Mouse (Mus musculus): ENCODE results near the gene Cyp4f16.
"Not testable (repeated sequence)": the region's sequence is repeated elsewhere in the genome, so short reads cannot be mapped to it uniquely, and the experiment has no call there.

The Cyp4f16 gene

DNA sequence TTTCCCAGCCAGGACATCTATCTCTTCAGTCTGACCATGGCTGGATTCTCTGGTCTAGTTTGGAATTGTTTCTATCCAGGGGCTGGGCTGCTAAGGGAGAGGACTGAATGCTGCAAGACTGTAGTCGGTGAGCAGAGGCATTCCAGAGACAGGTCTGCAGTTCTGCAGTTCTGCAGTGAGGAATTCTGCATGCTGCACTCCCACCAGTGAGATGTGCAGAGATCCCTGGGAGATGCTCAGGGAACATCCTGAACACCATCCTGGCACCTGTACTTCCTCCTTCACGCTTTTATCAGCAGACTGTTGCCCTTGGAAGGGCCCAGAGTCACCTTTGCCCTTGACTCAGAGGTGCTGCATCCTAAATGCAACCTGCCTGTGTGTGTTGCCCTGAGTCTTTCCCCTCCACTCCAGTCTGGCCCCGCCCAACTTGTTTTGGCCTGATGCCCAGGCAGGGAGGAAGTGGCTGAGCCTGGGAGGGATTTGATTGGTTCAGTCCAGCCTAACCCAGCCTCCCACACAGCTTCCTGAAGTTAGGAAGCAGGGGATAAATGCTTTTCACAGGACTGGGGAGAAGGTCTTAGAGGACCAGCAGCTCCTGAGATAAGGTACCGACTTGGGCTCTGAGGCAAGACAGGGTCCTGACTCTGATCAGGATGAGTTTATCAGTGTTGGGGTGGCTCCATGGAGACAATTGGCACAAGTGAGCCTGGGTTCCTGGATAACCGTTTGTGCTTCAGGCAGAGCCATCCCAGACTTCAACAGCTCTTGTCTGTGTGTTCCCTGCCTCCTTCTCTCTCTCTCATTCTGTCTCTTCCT, at the start of gene Cyp4f16:
Cyp4f16 (plus strand) TSS at position 508 of the 816 bp plus-strand sequence.
- peak; percentile 89 for DNase-seq (ENCODE audit: low spot score)

DNA sequence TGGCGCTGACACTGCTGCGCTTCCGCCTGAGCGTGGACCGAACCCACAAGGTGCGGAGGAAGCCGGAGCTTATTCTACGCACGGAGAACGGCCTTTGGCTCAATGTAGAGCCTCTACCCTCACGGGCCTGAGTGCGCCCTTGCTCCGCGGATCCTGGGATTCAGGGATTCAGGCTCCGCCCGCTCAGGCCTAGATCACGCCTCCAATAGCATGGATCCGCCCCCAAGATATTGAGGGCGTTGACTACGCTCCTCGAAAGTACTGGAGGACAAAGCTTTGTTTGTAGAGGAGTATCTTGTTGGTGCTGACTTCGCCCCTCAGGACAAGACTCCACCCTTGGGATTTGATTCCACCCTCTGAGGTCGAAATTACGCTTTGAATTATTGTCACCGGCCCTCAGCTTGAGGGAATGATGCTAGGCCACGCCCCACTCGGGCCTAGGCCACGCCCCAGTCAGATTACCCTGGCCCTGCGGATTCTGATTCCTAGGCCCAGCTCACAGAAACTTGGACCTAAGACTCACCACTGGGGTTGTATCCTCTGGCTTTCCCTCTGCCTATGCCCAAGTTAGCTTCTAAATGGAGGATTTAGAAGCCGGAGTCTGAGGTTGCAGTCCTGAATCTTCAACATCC, 43.9 kb upstream of the Cyp4f16 start:
- peak; percentile 38 for DNase-seq (ENCODE audit: low spot score)

DNA sequence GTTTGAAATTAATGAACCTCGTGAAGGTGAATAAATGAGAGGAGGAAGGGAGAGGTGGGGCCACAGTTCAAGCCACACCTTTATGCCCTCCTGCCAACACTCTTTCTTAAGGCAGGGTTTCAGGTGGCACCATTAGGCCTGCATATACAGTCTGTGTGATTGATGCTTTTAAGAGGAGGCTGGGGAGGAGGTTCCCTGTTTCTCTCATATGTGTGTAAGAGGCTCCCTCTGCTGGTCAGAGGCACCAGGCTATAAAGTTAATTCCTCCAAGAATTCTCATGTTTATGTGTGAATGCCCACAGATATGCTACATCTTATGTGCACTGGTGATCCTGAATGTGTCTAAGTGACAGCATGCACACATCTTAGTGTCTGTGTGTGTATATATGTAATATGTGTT, 41.8 kb upstream of the Cyp4f16 start:
- DNase-seq (ENCODE audit: low spot score) = peak; percentile 38

DNA sequence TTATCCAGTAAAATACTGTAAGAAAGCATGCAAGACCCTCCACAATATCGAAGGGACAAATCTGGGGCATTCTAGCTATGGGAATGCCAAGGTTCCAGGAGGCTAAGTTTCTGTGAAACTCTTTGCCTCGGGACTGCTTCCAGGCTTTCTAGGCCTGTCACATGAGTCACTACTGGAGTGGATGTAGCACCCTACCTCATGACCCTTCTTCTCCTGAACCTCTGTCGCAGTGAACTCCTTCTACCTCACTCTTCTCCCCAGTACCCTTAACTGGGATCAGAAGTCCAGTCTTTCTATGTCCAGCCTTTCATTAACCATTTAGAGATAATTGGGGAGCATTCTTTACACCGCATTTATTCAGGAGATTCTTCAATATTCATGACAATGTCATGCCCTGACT, 35.8 kb upstream of the Cyp4f16 start:
- DNase-seq (ENCODE audit: low spot score) = not testable (repeated sequence)

DNA sequence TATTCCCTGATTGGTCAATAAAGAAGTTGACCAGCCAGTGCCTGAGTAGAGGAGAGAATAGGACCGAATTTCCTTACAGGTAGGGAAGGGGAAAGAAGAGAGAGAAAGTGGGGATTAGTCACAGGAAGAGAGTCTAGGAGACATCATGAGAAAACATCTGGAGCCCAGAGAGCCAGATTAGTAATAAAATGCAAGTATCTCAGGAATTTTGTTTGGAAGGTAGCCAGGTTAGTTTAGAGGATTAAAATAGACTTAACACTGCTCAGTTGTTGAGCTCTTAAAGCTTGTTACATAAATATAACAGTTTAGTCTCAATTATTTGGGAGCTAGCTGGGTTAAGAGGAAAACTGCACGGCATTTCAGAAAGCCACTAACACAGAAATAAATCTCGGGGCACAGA, 35.3 kb upstream of the Cyp4f16 start:
- no peak for DNase-seq (ENCODE audit: low spot score)

DNA sequence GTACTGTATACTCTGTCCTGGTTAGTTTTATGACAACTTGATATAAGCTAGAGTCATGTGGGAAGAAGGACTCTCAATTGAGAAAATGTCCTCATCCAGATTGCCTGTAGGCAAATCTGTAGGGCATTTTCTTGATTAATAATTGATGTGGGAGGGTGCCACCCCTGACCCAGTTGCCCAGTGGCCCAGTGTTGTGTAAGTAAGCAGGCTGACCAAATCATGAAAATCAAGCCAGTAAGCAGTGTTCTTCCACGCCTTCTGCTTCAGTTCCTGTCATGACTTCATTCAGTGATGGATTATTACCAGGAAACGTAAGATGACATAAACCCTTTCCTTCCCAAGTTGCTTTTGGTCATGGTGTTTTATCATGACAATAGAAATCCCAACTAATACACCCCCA, 33.2 kb upstream of the Cyp4f16 start:
- DNase-seq (ENCODE audit: low spot score) = no peak

DNA sequence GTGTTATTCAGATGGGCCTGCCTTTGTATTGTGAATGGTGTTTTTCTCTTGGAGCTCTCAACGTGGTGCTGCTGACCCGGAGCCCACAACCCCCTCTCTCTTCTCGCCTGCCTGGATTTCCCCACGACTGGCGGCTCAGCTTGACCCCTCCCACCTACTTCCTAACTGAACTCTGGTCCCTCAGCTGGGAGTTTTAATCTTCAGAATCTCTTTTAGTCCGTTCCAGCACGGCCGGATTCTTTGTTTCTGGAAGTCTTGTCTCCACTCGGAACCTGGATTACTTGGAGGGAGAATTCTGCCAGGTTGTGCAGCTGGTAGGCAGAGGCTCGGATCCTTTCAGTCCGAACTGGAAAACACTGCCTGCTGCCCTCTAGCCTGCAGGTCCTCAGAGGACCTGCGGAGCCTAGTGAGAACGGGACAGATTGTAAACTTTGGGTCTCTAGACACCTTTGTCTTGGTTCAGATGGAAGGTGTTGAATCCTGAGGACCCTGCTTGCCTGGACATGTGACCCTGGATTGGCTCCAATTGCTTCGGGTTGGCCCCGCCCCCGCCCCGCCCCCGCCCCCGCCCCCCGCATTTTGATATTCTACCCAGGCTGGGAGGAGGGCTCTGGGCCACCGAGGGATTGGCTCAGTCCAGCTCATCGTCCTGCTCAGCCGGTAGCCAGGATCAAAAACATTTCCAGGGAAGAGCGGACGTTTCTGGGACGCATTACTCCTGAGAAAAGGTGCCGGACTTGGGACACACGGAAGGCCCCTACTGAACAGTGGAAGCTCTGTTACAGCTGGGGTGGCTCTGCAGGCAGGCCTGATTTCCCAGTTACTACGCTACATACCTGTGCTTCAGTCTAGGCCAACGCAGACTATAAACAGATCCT, 30.3 kb upstream of the Cyp4f16 start, which contains the start of gene Cyp4f17:
Cyp4f17 (plus strand) TSS at position 200 of the 878 bp plus-strand sequence.
- DNase-seq (ENCODE audit: low spot score) = peak; percentile 53

DNA sequence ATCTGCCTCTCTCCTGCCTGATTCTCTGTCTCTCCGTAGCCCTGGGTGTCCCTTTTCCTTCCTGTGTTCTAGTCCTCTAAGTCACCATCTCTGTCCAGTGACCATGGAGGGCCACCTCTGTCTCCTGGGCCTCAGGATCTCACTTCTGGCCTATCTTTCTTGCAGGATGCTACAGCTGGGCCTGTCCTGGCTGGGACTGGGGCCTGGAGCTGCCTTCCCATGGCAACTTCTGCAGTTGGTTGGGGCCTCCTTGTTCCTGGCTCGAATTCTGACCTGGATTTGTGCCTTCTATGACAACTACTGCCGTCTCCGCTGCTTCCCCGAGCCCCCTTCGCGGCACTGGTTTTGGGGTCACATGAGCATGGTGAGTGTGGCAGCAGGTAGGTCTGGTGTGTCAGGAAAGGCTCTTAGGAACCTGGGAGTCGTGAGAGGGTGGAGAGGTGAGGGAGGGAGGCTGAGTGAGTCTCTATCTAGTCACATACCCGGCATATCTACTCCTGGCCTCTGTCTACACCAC, 29.6 kb upstream of the Cyp4f16 start:
- DNase-seq (ENCODE audit: low spot score) = peak; percentile 18

DNA sequence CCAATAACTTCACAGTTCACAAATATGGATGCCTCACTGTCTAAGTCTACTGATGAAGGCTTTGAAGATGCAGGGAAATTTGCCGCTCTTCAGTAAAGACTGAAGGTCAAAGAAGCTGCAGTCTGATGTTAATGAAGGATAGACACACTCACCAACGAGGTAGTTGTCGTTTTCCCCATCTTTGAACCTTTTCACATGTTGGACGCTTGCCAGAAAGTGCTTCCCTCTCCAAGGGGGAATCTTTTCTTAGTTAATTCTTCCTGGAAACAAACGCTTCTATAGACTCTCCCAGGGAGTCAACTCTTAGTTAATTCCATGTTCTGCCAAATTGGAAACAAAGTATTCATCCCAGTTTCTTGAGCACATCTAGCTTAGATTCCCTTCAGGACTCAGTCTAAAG, 20.2 kb upstream of the Cyp4f16 start:
- DNase-seq (ENCODE audit: low spot score) = no peak

DNA sequence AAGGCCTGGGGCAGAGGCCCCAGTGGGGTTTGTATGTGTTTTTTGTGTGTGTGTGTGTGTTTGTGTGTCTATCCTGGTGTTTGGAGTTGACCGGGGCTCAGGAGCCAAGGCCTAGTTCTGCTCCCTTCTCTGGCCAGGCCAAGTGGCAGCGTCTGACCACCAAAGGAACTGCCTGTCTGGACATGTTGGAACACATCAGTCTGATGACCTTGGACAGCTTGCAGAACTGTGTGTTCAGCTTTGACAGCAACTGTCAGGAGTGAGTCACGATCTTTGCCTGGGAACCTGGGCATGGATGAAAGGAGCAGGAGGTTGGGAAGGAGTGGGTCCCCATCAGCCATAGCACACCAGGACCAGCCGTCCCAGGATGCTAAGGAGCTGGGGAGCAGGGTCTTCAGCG, 14.4 kb upstream of the Cyp4f16 start:
- no peak for DNase-seq (ENCODE audit: low spot score)

DNA sequence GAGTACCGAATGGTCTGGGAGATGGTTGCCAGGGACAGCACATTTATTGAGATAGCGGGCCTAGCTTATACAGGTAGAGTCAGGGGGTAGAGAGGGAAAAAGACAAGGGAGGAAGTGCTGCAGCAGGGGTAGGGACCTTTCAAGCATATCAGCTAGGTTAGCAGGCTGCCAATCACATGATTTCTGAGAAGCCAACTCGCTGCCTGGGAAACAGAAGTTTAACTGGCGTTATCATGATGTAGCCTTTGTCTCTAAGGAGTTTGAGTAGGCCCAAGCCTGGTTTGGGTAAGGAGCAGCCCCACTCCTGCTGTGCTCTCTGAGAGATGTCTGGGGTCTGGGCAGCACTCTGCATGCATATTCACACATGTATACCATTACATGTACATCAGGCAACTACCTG, 14.0 kb upstream of the Cyp4f16 start:
- DNase-seq (ENCODE audit: low spot score) = no peak

DNA sequence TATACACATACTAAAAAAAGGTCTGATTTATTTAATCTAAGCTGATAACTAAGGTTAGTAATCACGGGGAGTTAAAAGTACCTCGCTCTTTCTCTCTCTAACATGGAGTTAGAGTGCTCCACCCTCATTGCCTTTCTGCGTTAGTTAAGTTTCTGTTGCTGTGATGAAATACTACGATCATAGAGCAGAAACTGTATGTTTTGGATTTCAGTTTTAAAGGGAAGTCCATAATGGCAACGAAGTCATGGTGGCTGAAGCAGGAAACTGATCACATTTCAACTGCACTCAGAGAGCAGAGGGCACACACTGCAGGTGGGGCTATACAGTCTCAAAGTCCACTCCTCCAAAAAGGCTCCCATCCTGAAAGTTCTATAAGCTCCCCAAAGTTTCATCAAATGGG, 13.5 kb upstream of the Cyp4f16 start:
- no peak for DNase-seq (ENCODE audit: low spot score)

DNA sequence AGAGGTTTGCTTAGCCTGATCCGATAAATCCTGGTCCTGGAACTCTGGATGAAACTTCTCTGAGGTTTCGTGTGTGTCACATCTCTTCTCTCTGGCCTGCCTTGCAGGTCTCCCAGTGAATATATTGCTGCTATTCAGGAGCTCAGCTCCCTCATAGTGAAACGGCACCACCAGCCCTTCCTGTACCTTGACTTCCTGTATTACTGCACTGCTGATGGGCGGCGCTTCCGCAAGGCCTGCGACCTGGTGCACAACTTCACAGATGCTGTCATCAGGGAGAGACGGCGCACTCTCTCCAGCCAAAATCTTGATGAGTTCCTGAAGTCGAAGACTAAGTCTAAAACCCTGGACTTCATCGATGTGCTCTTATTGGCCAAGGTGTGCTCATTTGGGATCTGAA, 12.5 kb upstream of the Cyp4f16 start:
- no peak for DNase-seq (ENCODE audit: low spot score)

DNA sequence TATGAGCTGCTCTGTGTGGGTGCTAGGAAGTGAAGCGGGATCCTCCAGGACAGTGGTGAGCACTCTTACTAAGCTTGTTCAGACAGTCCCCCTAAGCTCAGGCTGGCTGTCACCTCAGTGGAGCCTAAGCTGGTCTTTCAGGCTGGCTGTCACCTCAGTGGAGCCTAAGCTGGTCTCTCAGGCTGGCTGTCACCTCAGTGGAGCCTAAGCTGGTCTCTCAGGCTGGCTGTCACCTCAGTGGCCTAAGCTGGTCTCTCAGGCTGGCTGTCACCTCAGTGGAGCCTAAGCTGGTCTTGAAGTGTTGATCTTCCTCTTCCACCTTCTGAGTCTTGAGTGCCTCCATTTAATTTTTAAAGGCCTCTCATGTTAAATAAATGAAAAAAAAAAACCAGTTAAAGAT, 10.0 kb upstream of the Cyp4f16 start:
- not testable (repeated sequence) for DNase-seq (ENCODE audit: low spot score)

DNA sequence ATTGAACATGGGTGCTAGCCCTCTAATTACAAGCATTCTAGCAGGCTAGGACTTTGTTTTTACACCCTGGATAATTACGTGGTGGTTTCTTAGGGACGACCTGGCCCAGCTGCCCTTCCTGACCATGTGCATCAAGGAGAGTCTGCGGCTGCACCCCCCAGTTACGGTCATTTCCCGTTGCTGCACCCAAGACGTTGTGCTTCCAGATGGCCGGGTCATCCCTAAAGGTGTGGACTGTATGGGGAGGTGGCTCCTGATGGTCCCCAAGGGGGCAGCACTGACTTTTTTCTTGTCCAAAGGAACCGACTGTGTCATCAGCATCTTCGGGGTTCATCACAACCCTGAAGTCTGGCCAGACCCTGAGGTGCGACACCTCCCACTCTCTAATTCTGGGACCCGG, 8.6 kb upstream of the Cyp4f16 start:
- DNase-seq (ENCODE audit: low spot score) = no peak

DNA sequence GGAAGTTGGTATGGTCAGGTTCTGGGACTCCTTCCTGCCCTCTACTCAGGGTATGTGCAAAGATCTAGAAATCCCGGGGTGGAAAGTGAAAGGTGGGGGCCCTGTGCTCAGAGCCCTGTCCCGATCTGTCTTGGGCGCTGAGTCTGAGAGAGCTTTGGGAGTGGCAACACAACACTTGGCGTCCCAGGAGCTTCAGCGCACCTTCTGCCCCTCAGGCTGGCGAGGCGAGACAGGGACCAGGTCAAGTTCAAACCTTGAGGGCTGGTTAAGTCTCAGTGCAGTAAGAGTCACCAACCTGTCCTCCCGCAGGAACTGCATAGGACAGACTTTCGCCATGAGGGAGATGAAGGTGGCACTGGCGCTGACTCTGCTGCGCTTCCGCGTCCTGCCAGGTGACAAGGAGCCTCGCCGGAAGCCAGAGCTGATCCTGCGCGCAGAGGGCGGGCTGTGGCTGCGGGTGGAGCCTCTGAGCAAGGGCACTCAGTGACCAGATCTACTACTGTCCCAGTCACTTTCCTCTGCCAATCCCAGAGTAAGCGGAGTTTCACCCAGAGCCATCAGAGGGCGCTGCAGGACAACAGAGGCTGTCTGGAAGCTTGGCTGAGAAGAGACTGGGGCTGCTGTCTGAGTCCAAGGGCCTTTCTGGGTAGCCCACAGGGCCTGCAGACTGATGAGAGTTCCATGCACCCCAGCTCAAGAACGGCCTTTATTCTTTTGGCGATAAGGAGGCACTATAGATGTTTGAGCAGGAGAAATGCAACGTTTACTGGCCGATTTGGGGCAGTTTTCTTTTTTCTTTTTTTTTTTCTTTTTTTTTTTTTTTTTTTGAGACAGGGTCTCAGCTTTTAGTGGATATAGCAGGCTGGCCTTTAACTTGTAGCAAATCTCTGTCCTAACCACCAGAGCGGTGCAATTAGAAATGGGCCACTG, 7.7 kb upstream of the Cyp4f16 start:
- DNase-seq (ENCODE audit: low spot score) = peak; percentile 86

DNA sequence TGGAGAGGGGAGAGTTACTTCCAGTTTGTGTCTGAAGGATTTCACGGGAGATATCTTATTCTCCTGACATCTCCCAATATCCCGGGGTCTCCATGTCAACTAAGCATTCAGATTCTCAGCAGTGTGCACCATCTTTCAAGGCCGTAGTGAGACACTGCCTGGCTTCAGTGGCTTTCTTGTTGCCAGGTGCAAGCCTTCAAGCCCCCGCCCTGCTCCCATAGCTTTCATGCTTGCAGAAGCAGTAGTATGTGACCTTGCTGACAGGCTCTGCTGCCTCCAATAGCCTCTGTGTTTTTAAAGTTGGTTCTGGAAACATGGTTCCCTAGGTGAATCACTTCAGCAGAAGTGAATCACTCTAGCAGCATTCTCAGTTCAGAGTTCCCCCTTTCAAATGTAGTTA, 4.0 kb upstream of the Cyp4f16 start:
- not testable (repeated sequence) for DNase-seq (ENCODE audit: low spot score)

DNA sequence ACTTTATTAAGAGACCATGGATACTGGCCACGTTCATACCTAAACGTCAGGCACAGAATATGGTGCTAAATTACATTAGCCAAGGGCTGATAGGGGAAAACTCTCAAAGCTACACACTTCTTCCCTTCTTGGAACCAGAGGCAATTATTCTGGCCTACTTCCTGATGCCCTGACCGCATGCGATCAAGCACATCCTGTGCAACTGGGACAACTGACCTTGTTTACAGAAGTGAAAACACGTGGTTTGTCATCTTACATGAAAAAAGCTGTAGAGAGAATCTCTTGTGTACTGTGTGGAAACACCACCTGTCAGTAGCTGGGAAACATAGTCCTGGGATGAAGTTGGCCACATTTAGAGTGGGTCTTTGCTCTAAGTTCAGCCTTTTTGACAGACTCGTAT, 2.3 kb upstream of the Cyp4f16 start:
- no peak for DNase-seq (ENCODE audit: low spot score)

DNA sequence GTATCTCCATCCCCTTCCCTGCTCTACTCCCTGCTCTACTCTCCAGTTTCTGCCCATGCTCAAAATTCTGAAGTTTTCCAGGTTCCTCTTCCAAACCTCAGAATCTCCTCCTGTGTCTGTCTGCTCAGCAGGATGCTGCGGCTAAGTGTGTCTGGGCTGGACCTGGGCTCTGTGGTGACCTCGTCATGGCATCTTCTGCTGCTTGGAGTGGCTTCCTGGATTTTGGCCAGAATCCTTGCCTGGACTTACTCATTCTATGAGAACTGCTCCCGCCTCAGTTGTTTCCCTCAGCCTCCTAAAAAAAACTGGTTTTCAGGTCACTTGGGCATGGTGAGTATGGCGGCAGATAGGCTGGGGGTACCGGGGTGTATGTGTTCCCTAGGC, 501 bp downstream of the Cyp4f16 start:
- DNase-seq (ENCODE audit: low spot score) = no peak

DNA sequence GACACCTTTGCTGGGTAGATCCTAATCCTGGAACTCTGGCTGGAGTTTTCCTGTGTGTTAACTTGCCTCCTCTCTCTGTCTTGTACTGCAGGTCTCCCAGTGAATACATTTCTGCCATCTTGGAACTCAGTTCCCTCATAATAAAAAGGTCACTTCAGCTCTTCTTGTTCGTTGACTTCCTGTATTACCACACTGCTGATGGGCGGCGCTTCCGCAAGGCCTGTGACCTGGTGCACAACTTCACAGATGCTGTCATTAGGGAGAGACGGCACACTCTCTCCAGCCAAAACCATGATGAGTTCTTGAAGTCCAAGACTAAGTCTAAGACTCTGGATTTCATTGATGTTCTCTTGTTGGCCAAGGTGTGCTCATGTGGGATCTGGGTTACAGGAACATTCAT, 8.4 kb downstream of the Cyp4f16 start:
- not testable (repeated sequence) for DNase-seq (ENCODE audit: low spot score)

DNA sequence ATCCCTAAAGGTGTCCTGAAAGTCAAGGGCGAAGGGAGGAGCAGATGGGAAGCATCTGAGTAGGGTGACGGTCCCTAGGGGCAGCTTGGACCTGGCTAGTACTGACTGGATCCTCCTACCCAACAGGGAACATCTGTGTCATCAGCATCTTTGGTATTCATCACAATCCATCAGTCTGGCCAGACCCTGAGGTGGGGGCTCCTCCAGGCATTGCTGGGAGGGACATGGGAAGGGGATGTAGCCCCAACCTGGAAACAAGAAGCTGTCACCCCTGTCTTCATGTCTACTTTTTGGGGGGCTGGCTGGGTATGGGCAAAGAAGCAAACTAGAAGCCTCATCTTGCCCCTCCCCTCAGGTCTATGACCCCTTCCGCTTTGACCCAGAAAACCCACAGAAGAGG, 14.0 kb downstream of the Cyp4f16 start:
- DNase-seq (ENCODE audit: low spot score) = not testable (repeated sequence)
